Mouse (Mus musculus) stomach, adult 2 months (tissue): Measurements from ENCODE around the gene Mtr. TPM values are rescaled to one million over a fixed set of nuclear protein-coding genes. Genes with fewer than 3 reads are reported as not detected.

ENCODE experiments used
- polyA plus RNA-seq: library from polyadenylated mRNA; depleted of rRNA; stranded (reverse); fragments of >200 nt; gene quantifications from 2 replicates; pipeline ENCODE4 v1.2.3, GENCODE M21; 2012; rRNA removed

Gene Mtr
- 0.51 and 1.0 TPM in 2 replicates for polyA plus RNA-seq

GRCm38 (mm10) chr13:12257391-12258380, at the start of gene Mtr:
Gene Mtr (minus strand): TSS chr13:12258113.

Other genes with a start within 250 kb of the Mtr start
- 0.18 and 0.31 TPM in 2 replicates for gene Ryr2, start 151.2 kb downstream of the Mtr start, polyA plus RNA-seq
- 35.7 and 36.2 TPM in 2 replicates for gene Actn2, start 82.6 kb upstream of the Mtr start, polyA plus RNA-seq
- gene Heatr1, start 136.9 kb upstream of the Mtr start, polyA plus RNA-seq: 4.9 and 6.1 TPM in 2 replicates
- gene Lgals8, start 206.8 kb upstream of the Mtr start, polyA plus RNA-seq: 4.9 and 6.4 TPM in 2 replicates